15 mouse cellular contexts compared by ENCODE assay signal in genomic region chr11:94600447-94600846, GRCm38 (mm10). TPM values are rescaled to one million over a fixed set of nuclear protein-coding genes. Genes with fewer than 3 reads are reported as not detected.
A peak's percentile ranks its signal among the peaks of the same experiment; 100 is the strongest.
DNase-seq lines count a peak whose midpoint lies in the region; ATAC-seq and TF ChIP-seq lines count a peak whose summit lies in the region.
"Had no signal": no experiment of that assay in that cellular context is flagged by ENCODE, and none has a peak within 500 bp of the region (broad histone marks: within the 10 kb centered on the region; RNA-seq: fewer than 3 reads in every experiment).

No protein-coding gene starts in this region.

- H3K4me1 ChIP-seq in lung, embryonic 15.5 days: peaks cover 18% of the 10 kb centered on the region; the same call in 1 of the 2 replicates
- no peaks in the 10 kb centered on the region for H3K4me1 ChIP-seq in intestine, postnatal 0 days (replicated peaks; ENCODE audit: control insufficient read depth, insufficient read depth, low read length)
- peaks cover 14% of the 10 kb centered on the region for H3K4me1 ChIP-seq in neural tube, embryonic 13.5 days (replicated peaks)

- H3K4me2 ChIP-seq in lung, embryonic 15.5 days: peak overlapping the region; percentile 80; the same call in 1 of the 2 replicates
- H3K4me2 ChIP-seq in intestine, postnatal 0 days (replicated peaks; ENCODE audit: low read depth): peak overlapping the region; percentile 73; the same call in 1 of the 2 replicates
- H3K4me2 ChIP-seq in neural tube, embryonic 13.5 days: peak overlapping the region; percentile 74

- H3K9ac ChIP-seq in lung, embryonic 15.5 days: no peak overlapping the region
- no peak overlapping the region for H3K9ac ChIP-seq in intestine, postnatal 0 days (ENCODE audit: low read depth, low read length)
- no peak overlapping the region for H3K9ac ChIP-seq in neural tube, embryonic 13.5 days

- H3K27ac ChIP-seq in gastrocnemius, adult 2 months: no peak overlapping the region
- H3K27ac ChIP-seq in lung, embryonic 15.5 days: no peak overlapping the region
- no peak overlapping the region for H3K27ac ChIP-seq in intestine, postnatal 0 days (ENCODE audit: low read depth, low read length)
- H3K27ac ChIP-seq in neural tube, embryonic 13.5 days (replicated peaks): no peak overlapping the region
- H3K27ac ChIP-seq: midbrain, embryonic 12.5 days had no signal

- no peak for TF ChIP-seq CTCF in gastrocnemius, adult 2 months (IDR thresholded peaks at IDR 0.05)
- no peak for TF ChIP-seq CTCF in intestine, postnatal 0 days (IDR thresholded peaks at IDR 0.05; ENCODE audit: low read depth)

- no peak for ATAC-seq in lung, embryonic 15.5 days (ENCODE audit: borderline replicate concordance, extremely low read depth, low FRiP score, low TSS enrichment)
- no peak for ATAC-seq in intestine, postnatal 0 days
- ATAC-seq in neural tube, embryonic 13.5 days (ENCODE audit: low read depth): no peak

- no peaks in the 10 kb centered on the region for H3K36me3 ChIP-seq in lung, embryonic 15.5 days
- H3K36me3 ChIP-seq in intestine, postnatal 0 days (ENCODE audit: control insufficient read depth, insufficient read depth): no peaks in the 10 kb centered on the region
- no peaks in the 10 kb centered on the region for H3K36me3 ChIP-seq in neural tube, embryonic 13.5 days
- H3K36me3 ChIP-seq: midbrain, embryonic 12.5 days had no signal

- H3K4me3 ChIP-seq in gastrocnemius, adult 2 months: peak overlapping the region; percentile 78
- H3K4me3 ChIP-seq in lung, embryonic 15.5 days: peak overlapping the region; percentile 62; the same call in 1 of the 2 replicates
- peak overlapping the region; percentile 44 for H3K4me3 ChIP-seq in intestine, postnatal 0 days (ENCODE audit: low read depth, low read length)
- no peak overlapping the region for H3K4me3 ChIP-seq in neural tube, embryonic 13.5 days

- WGBS in lung, embryonic 15.5 days: 90% methylated on average over 7 of the region's 7 CpGs
- WGBS in intestine, postnatal 0 days: 89% methylated on average over 7 of the region's 7 CpGs
- 90% methylated on average over 7 of the region's 7 CpGs for WGBS in neural tube, embryonic 13.5 days

- H3K27me3 ChIP-seq in lung, embryonic 15.5 days: no peaks in the 10 kb centered on the region
- no peaks in the 10 kb centered on the region for H3K27me3 ChIP-seq in intestine, postnatal 0 days (replicated peaks; ENCODE audit: control insufficient read depth, insufficient read depth, low read length)
- H3K27me3 ChIP-seq in neural tube, embryonic 13.5 days: peaks cover 23% of the 10 kb centered on the region

- no peaks in the 10 kb centered on the region for H3K9me3 ChIP-seq in lung, embryonic 15.5 days
- no peaks in the 10 kb centered on the region for H3K9me3 ChIP-seq in intestine, postnatal 0 days (ENCODE audit: control insufficient read depth)
- no peaks in the 10 kb centered on the region for H3K9me3 ChIP-seq in neural tube, embryonic 13.5 days
- H3K9me3 ChIP-seq: midbrain, embryonic 12.5 days had no signal

- intact Hi-C loops in gastrocnemius, adult 2 months (cut with DNase I): no loop called here

- no peak for DNase-seq in gastrocnemius, adult 2 months
- no peak for DNase-seq in gastrocnemius, adult 8-10 months (ENCODE audit: low spot score in 2 of 2)
- DNase-seq in lung, postnatal 14 days: no peak
- DNase-seq in layer of hippocampus, adult 18-20 months (ENCODE audit: low spot score in 2 of 2): no peak
- DNase-seq in urinary bladder, adult 2 months (ENCODE audit: low spot score): no peak
- DNase-seq: cerebellum, postnatal 25 days; gastrocnemius, postnatal 25 days; kidney, adult 11 months; lung, adult 2 months; right cerebral cortex, adult 18-20 months; thymus, postnatal 36 days had no signal

RNA-seq across cellular contexts. Expression of gene Acsf2, which starts 1.2 kb away (rescaled TPM):
- 1 to 10 TPM; 1.6 to 3.6 TPM for total RNA-seq in gastrocnemius, adult 2 months (2021)
- total RNA-seq in gastrocnemius, adult 8-10 months (2022): 1 to 10 TPM; 1.2 to 2.6 (median 1.9) TPM
- polyA plus RNA-seq in lung, embryonic 15.5 days (2015; fragmentation: Nextera tagmentation; extraction: Ambion mirVana): 6.8 and 7.1 TPM in 2 replicates
- polyA plus RNA-seq in intestine, postnatal 0 days (2015; fragmentation: Nextera tagmentation; extraction: Ambion mirVana): 6.3 and 6.7 TPM in 2 replicates
- 2.0 and 2.2 TPM in 2 replicates for polyA plus RNA-seq in neural tube, embryonic 13.5 days (2015; fragmentation: Nextera tagmentation; extraction: Ambion mirVana)
- 10 to 100 TPM; 17.2 to 19.2 TPM for total RNA-seq in layer of hippocampus, adult 18-20 months (2021)
- 29.6 and 31.8 TPM in 2 replicates for polyA plus RNA-seq in urinary bladder, adult 2 months (2012; rRNA removed)

RNA-seq across cellular contexts. Expression of gene Lrrc59, which starts 29.1 kb away (rescaled TPM):
- 10 to 100 TPM; 35.8 to 37.5 TPM for total RNA-seq in gastrocnemius, adult 2 months (2021)
- 10 to 100 TPM; 35.1 to 44.4 (median 36.4) TPM for total RNA-seq in gastrocnemius, adult 8-10 months (2022)
- 198 and 205 TPM in 2 replicates for polyA plus RNA-seq in lung, embryonic 15.5 days (2015; fragmentation: Nextera tagmentation; extraction: Ambion mirVana)
- polyA plus RNA-seq in intestine, postnatal 0 days (2015; fragmentation: Nextera tagmentation; extraction: Ambion mirVana): 165 and 172 TPM in 2 replicates
- polyA plus RNA-seq in neural tube, embryonic 13.5 days (2015; fragmentation: Nextera tagmentation; extraction: Ambion mirVana): 169 and 170 TPM in 2 replicates
- total RNA-seq in layer of hippocampus, adult 18-20 months (2021): 10 to 100 TPM; 78.3 to 87.0 TPM
- polyA plus RNA-seq in urinary bladder, adult 2 months (2012; rRNA removed): 62.8 and 64.7 TPM in 2 replicates

RNA-seq across cellular contexts. Expression of gene Chad, which starts 35.6 kb away (rescaled TPM):
- total RNA-seq in gastrocnemius, adult 2 months (2021): 10 to 100 TPM in 1 of 2 experiments, 1 to 10 TPM in 1; 9.5 to 69.2 TPM
- total RNA-seq in gastrocnemius, adult 8-10 months (2022): 10 to 100 TPM in 2 of 4 experiments, 1 to 10 TPM in 2; 3.0 to 32.8 (median 13.1) TPM
- polyA plus RNA-seq in lung, embryonic 15.5 days (2015; fragmentation: Nextera tagmentation; extraction: Ambion mirVana): 2.3 and 2.7 TPM in 2 replicates
- polyA plus RNA-seq in intestine, postnatal 0 days (2015; fragmentation: Nextera tagmentation; extraction: Ambion mirVana): 1.9 and 3.3 TPM in 2 replicates
- 0.45 and 1.7 TPM in 2 replicates for polyA plus RNA-seq in neural tube, embryonic 13.5 days (2015; fragmentation: Nextera tagmentation; extraction: Ambion mirVana)
- total RNA-seq in layer of hippocampus, adult 18-20 months (2021): under 1 TPM; 0.30 to 0.58 TPM
- polyA plus RNA-seq in urinary bladder, adult 2 months (2012; rRNA removed): 0.17 and 0.29 TPM in 2 replicates

RNA-seq across cellular contexts. Expression of gene Rsad1, which starts 51.4 kb away (rescaled TPM):
- total RNA-seq in gastrocnemius, adult 2 months (2021): 1 to 10 TPM; 2.9 to 4.1 TPM
- 1 to 10 TPM; 4.0 to 5.1 (median 4.4) TPM for total RNA-seq in gastrocnemius, adult 8-10 months (2022)
- 3.2 and 3.7 TPM in 2 replicates for polyA plus RNA-seq in lung, embryonic 15.5 days (2015; fragmentation: Nextera tagmentation; extraction: Ambion mirVana)
- 1.2 and 1.8 TPM in 2 replicates for polyA plus RNA-seq in intestine, postnatal 0 days (2015; fragmentation: Nextera tagmentation; extraction: Ambion mirVana)
- 4.7 and 5.4 TPM in 2 replicates for polyA plus RNA-seq in neural tube, embryonic 13.5 days (2015; fragmentation: Nextera tagmentation; extraction: Ambion mirVana)
- 1 to 10 TPM; 8.9 to 9.7 TPM for total RNA-seq in layer of hippocampus, adult 18-20 months (2021)
- 14.3 and 16.7 TPM in 2 replicates for polyA plus RNA-seq in urinary bladder, adult 2 months (2012; rRNA removed)

RNA-seq across cellular contexts. Expression of gene Mrpl27, which starts 53.1 kb away (rescaled TPM):
- 10 to 100 TPM; 50.4 to 59.8 TPM for total RNA-seq in gastrocnemius, adult 2 months (2021)
- 10 to 100 TPM; 43.5 to 48.0 (median 45.8) TPM for total RNA-seq in gastrocnemius, adult 8-10 months (2022)
- 136 and 139 TPM in 2 replicates for polyA plus RNA-seq in lung, embryonic 15.5 days (2015; fragmentation: Nextera tagmentation; extraction: Ambion mirVana)
- polyA plus RNA-seq in intestine, postnatal 0 days (2015; fragmentation: Nextera tagmentation; extraction: Ambion mirVana): 148 and 158 TPM in 2 replicates
- polyA plus RNA-seq in neural tube, embryonic 13.5 days (2015; fragmentation: Nextera tagmentation; extraction: Ambion mirVana): 144 and 147 TPM in 2 replicates
- 10 to 100 TPM; 74.4 to 79.3 TPM for total RNA-seq in layer of hippocampus, adult 18-20 months (2021)
- polyA plus RNA-seq in urinary bladder, adult 2 months (2012; rRNA removed): 93.5 and 105 TPM in 2 replicates
